Mouse (Mus musculus) limb, embryonic 11.5 days (tissue): ENCODE results near the gene Tut4. TPM values are rescaled to one million over a fixed set of nuclear protein-coding genes. Genes with fewer than 3 reads are reported as not detected.

ENCODE experiments used
- ATAC-seq: fragments of 200-750 bp; cut with Nextera tagmentation; 2 replicates; pipeline ENCODE4 v1.8.0; 2017; ENCODE audit warnings: low read depth; ENCODE audit not compliant: insufficient number of reproducible peaks, low FRiP score, low TSS enrichment
- DNase-seq: peaks from one replicate; pipeline ENCODE4 v3.0.0-alpha.2; 2015; ENCODE audit warnings: low spot score
- H3K27ac ChIP-seq: fragments of 300-500 bp; sonication (generic); replicated peaks from 2 replicates; pipeline ENCODE4 v1.5.1; 2014; ENCODE audit warnings: low read depth, mild to moderate bottlenecking, low read length
- H3K27me3 ChIP-seq: fragments of 300-500 bp; sonication (generic); 2 replicates; pipeline ENCODE4 v1.6.1; 2014; ENCODE audit warnings: mild to moderate bottlenecking, low read length, mixed read lengths; ENCODE audit not compliant: control insufficient read depth, insufficient read depth
- H3K36me3 ChIP-seq: fragments of 300-500 bp; sonication (generic); 2 replicates; pipeline ENCODE4 v1.6.1; 2014; ENCODE audit warnings: mild to moderate bottlenecking, low read length, moderate library complexity, mixed read lengths; ENCODE audit not compliant: control insufficient read depth, insufficient read depth
- H3K4me1 ChIP-seq: fragments of 300-500 bp; sonication (generic); 2 replicates; pipeline ENCODE4 v1.6.1; 2014; ENCODE audit warnings: low read length, mixed read lengths; ENCODE audit not compliant: control insufficient read depth, insufficient read depth
- H3K4me2 ChIP-seq: fragments of 300-500 bp; sonication (generic); 2 replicates; pipeline ENCODE4 v1.6.1; 2014; ENCODE audit warnings: low read depth, mild to moderate bottlenecking, moderate library complexity; ENCODE audit not compliant: severe bottlenecking
- H3K4me3 ChIP-seq: fragments of 300-500 bp; sonication (generic); 2 replicates; pipeline ENCODE4 v1.5.1; 2014; ENCODE audit warnings: low read depth, low read length
- H3K9ac ChIP-seq: fragments of 300-500 bp; sonication (generic); 2 replicates; pipeline ENCODE4 v1.6.1; 2014; ENCODE audit warnings: mild to moderate bottlenecking, low read length
- H3K9me3 ChIP-seq: fragments of 300-500 bp; sonication (generic); 2 replicates; pipeline ENCODE4 v1.6.1; 2016; ENCODE audit warnings: low read length; ENCODE audit not compliant: control insufficient read depth
- WGBS: fragments of 180-500 bp; shearing (Covaris S2); extraction: QIAGEN DNeasy Blood & Tissue Kit; methylation state at CpG from one replicate; pipeline ENCODE4 v1.1.7; 2014; 5-methylcytosine and 5-hydroxymethylcytosine counted together
- polyA plus RNA-seq: library from polyadenylated mRNA; unstranded; fragments of >200 nt; fragmentation: Nextera tagmentation; extraction: Ambion mirVana; gene quantifications from 2 replicates; pipeline ENCODE4 v1.2.1, GENCODE M21; 2014

Gene Tut4
- polyA plus RNA-seq, 1 experiment from 2014 or later = 125 TPM

DNA sequence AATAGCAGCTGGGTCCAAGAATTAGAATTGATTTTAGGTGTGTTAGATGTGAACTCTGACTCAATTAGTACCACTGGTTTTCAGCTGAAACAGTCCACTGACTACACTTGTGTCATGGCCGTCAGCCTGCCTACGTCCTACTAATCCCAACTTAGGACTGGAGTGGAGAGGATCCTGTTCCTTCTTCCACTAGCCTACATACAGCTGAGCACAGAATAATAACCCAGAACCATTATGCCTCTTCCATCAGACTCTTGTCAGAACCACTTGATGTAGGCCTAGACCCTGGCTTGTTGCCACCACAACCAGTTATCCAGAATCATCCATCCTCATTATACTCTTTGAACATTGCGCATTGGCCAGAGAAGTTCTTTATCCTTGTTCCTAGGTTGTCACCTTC is 24.4 kb upstream of the Tut4 start:
- Histone ChIP-seq H3K27ac (peak overlapping the region; percentile 95), H3K27me3 (no peaks in the 10 kb centered on the region), H3K9me3 (no peaks in the 10 kb centered on the region), H3K4me1 (peaks cover 40% of the 10 kb centered on the region), H3K9ac (no peak overlapping the region), H3K4me2 (no peak overlapping the region), H3K36me3 (no peaks in the 10 kb centered on the region), H3K4me3 (no peak overlapping the region)
- ATAC-seq (no peak), DNase-seq (no peak)
- 89% methylated on average over 3 of the region's 3 CpGs for WGBS

DNA sequence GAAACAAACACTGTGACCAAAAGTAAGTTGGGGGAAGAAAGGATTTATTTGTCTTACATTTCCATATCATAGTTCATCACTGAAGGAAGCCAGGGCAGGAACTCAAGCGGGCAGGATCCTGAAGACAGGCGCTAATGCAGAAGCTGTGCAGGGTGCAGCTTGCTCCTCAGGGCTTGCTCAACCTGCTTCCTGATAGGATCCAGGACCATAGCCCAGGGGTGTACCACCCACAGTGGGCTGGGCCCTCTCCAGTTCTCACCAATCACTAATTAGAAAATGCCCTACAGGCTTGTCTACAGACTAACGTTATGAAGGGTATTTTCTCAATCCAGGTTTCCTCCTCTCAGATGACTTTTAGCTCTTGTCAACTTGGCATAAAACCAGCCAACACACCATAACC is 23.6 kb upstream of the Tut4 start:
- WGBS = 40% methylated on average over 3 of the region's 3 CpGs
- H3K27ac ChIP-seq = peak overlapping the region; percentile 53
- no peaks in the 10 kb centered on the region for H3K27me3 ChIP-seq
- peaks cover 38% of the 10 kb centered on the region for H3K4me1 ChIP-seq
- ATAC-seq (no peak), DNase-seq (no peak)
- H3K9me3 ChIP-seq = no peaks in the 10 kb centered on the region
- no peaks in the 10 kb centered on the region for H3K36me3 ChIP-seq
- H3K4me2 ChIP-seq = no peak overlapping the region
- no peak overlapping the region for H3K4me3 ChIP-seq
- H3K9ac ChIP-seq = no peak overlapping the region

- Histone ChIP-seq H3K4me3 (no peak overlapping the region), H3K4me2 (no peak overlapping the region), H3K4me1 (peaks cover 33% of the 10 kb centered on the region), H3K27me3 (no peaks in the 10 kb centered on the region), H3K36me3 (no peaks in the 10 kb centered on the region), H3K27ac (peak overlapping the region; percentile 53; the same call in 1 of the 2 replicates), H3K9me3 (no peaks in the 10 kb centered on the region), H3K9ac (no peak overlapping the region)
- 63% methylated on average over 1 of the region's 1 CpGs for WGBS
- DNase-seq (no peak), ATAC-seq (no peak)
These were observed 23.0 kb upstream of the Tut4 start for GRCm38 (mm10) chr4:108436225-108436624.

DNA sequence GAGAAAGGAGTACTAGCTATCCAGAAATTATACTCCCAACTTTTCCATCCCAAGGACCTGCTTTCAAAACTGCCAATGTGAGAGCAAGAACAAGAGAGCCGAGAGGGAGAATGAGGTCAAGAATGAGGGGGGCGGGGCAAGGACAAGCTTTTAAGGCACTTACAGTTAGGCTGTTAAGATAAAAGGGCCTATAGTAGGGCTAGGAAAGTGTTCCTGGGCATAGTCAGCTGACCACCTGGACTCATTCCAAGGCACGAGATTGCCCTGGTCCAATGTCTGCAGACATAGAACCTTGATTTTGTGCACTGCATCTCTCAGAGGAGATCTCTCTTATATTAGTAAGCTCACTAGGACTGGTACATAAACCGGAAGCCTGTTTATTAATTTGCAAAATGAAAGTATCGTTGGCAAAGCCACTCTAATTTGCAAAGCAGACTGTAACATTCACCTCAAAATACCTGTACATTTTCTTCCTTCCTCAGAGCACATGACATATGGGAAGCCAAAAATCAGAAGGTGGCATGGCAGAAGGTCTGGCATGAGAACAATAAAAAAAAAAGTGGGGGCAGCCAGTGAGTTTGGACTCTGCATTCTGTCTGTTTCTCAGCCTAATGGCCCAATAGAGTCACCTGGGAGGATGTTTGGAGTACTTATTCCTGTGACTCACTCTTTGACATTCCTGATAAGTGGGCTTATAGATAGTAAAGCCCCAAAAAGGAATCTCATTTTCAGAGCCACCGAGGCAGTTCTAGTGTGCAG is 21.0 kb upstream of the Tut4 start:
- no peaks in the 10 kb centered on the region for H3K27me3 ChIP-seq
- no peak overlapping the region for H3K4me3 ChIP-seq
- no peak overlapping the region for H3K4me2 ChIP-seq
- WGBS = 59% methylated on average over 6 of the region's 6 CpGs
- DNase-seq (no peak), ATAC-seq (no peak)
- no peak overlapping the region for H3K27ac ChIP-seq
- no peaks in the 10 kb centered on the region for H3K36me3 ChIP-seq
- H3K4me1 ChIP-seq = peaks cover 18% of the 10 kb centered on the region
- no peaks in the 10 kb centered on the region for H3K9me3 ChIP-seq
- H3K9ac ChIP-seq = no peak overlapping the region

GRCm38 (mm10) chr4:108448091-108448490 is 11.1 kb upstream of the Tut4 start:
- DNase-seq (no peak), ATAC-seq (no peak)
- Histone ChIP-seq H3K4me1 (no peaks in the 10 kb centered on the region), H3K36me3 (no peaks in the 10 kb centered on the region), H3K27me3 (no peaks in the 10 kb centered on the region), H3K9me3 (no peaks in the 10 kb centered on the region), H3K4me3 (no peak overlapping the region), H3K27ac (no peak overlapping the region), H3K9ac (no peak overlapping the region), H3K4me2 (no peak overlapping the region)
- WGBS = 58% methylated on average over 7 of the region's 7 CpGs

DNA sequence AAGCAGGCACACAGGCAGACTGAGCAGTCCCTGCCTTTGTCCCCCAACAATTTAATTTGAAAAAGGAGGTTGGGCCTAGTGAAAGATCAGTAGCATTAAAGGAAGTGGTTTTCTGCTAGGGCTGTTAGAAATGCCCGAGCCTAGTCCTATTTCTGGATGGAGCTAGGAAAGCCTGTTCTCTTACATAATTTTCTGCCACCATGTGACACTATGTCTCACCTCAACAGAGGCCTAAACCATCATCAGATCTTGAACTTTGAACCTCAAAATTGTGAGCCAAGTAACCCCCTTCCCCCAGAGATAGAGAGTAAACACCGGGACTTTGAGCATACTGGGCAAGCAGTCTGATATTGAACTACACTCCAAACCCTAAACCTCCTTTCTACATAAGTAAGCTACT is 3.2 kb upstream of the Tut4 start:
- 79% methylated on average over 2 of the region's 2 CpGs for WGBS
- peaks cover 7% of the 10 kb centered on the region for H3K4me1 ChIP-seq

DNA sequence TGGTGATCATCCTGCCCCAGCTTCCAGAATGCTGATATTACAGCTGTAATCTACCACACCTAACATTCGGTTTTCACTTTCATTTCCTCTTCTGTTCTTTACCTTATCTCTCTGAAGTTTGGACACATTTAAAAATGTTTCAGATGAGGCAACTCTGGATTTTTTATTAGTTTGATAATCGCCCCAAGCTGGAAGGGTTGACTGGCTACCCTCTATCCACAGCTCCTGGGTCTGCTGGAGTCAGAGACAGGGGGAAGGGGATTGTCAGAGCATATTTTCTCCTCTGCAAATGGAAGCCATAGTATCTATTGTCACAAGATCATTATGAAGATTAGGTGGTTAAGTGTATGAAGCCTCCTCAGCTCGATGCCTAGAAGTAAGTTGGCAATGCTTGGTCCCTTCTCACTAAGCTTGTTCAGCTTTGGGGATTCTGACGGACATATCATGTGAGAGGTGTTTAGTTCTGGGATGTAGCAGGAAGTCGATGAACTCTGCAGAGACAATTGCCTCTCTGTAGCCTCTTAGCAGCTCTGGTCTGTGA is 955 bp upstream of the Tut4 start:
- Histone ChIP-seq H3K27me3 (no peaks in the 10 kb centered on the region), H3K4me1 (peaks cover 7% of the 10 kb centered on the region), H3K4me2 (peak overlapping the region; percentile 86), H3K9me3 (no peaks in the 10 kb centered on the region), H3K4me3 (no peak overlapping the region; the same call in 1 of the 2 replicates), H3K9ac (peak overlapping the region; percentile 43), H3K27ac (peak overlapping the region; percentile 99), H3K36me3 (peaks cover 2% of the 10 kb centered on the region; the same call in 1 of the 2 replicates)
- WGBS = 39% methylated on average over 5 of the region's 5 CpGs
- ATAC-seq = no peak
- DNase-seq = no peak

More for the DNA sequence above, 3.2 kb upstream of the Tut4 start:
- H3K27ac ChIP-seq = no peak overlapping the region
- no peak for DNase-seq
- no peak for ATAC-seq
- no peak overlapping the region for H3K4me2 ChIP-seq
- H3K36me3 ChIP-seq = no peaks in the 10 kb centered on the region
- H3K9ac ChIP-seq = no peak overlapping the region
- H3K4me3 ChIP-seq = no peak overlapping the region
- no peaks in the 10 kb centered on the region for H3K9me3 ChIP-seq
- H3K27me3 ChIP-seq = no peaks in the 10 kb centered on the region

GRCm38 (mm10) chr4:108460156-108460923 is 1.1 kb downstream of the Tut4 start:
- 0% methylated on average over 57 of the region's 59 CpGs for WGBS
- Histone ChIP-seq H3K27ac (peak overlapping the region; percentile 99), H3K4me1 (peaks cover 7% of the 10 kb centered on the region), H3K36me3 (peaks cover 2% of the 10 kb centered on the region; the same call in 1 of the 2 replicates), H3K4me3 (peak overlapping the region; percentile 98), H3K9ac (peak overlapping the region; percentile 99), H3K4me2 (peak overlapping the region; percentile 86), H3K27me3 (no peaks in the 10 kb centered on the region), H3K9me3 (no peaks in the 10 kb centered on the region)
- peak; percentile 41 for ATAC-seq
- DNase-seq = peak; percentile 75
